Mouse (Mus musculus): ENCODE data around the gene Mtf1. TPM values are rescaled to one million over a fixed set of nuclear protein-coding genes. Genes with fewer than 3 reads are reported as not detected.

The Mtf1 gene
- 8.3 TPM for polyA plus RNA-seq (2021)

- in situ Hi-C loops (cut with MboI; ENCODE audit: low pct_unique_long_range_greater_than_20kb) = no loop called here
- no peaks in the 10 kb centered on the region for H3K27me3 ChIP-seq
- peak; percentile 77 for ATAC-seq
- ChIA-PET CTCF (interaction anchor here (0.7 to 1.4 kb wide), 4 partner anchors 9 to 70 kb away, joined by 3 to 7 read pairs (median 3); no protein-coding TSS in a partner anchor), POLR2A (interaction anchor here (0.6 to 1.0 kb wide), 2 partner anchors 48 to 129 kb away, joined by 3 to 6 read pairs; partner anchors contain the start of gene Yrdc)
- TF ChIP-seq CTCF (IDR thresholded peaks at IDR 0.05) = no peak
- no peak for DNase-seq (ENCODE audit: low read depth, low spot score)
Measured at GRCm38 (mm10) chr4:124801552-124802308, at the start of gene Mtf1. Gene Mtf1, plus strand, starts transcription at chr4:124802104.

GRCm38 (mm10) chr4:124752281-124753199, 49.4 kb upstream of the Mtf1 start:
- POLR2A ChIA-PET = no interaction called here
- CTCF ChIA-PET = no interaction called here
- TF ChIP-seq CTCF (IDR thresholded peaks at IDR 0.05) = no peak
- DNase-seq (ENCODE audit: low read depth, low spot score) (no peak), ATAC-seq (no peak)
- in situ Hi-C loops (cut with MboI; ENCODE audit: low pct_unique_long_range_greater_than_20kb) = no loop called here
- no peaks in the 10 kb centered on the region for H3K27me3 ChIP-seq

GRCm38 (mm10) chr4:124755526-124755925, 46.4 kb upstream of the Mtf1 start:
- ATAC-seq = no peak
- POLR2A ChIA-PET = no interaction called here
- TF ChIP-seq CTCF (IDR thresholded peaks at IDR 0.05) = no peak
- CTCF ChIA-PET = interaction anchor here (1.2 kb wide), 1 partner anchor 10 kb away, joined by 3 read pairs; no protein-coding TSS in a partner anchor
- no peaks in the 10 kb centered on the region for H3K27me3 ChIP-seq
- no peak for DNase-seq (ENCODE audit: low read depth, low spot score)
- in situ Hi-C loops (cut with MboI; ENCODE audit: low pct_unique_long_range_greater_than_20kb) = no loop called here

- no peaks in the 10 kb centered on the region for H3K27me3 ChIP-seq
- no peak for DNase-seq (ENCODE audit: low read depth, low spot score)
- TF ChIP-seq CTCF (IDR thresholded peaks at IDR 0.05) = no peak
- POLR2A ChIA-PET = no interaction called here
- CTCF ChIA-PET = interaction anchor here (1.1 kb wide), 1 partner anchor 19 kb away, joined by 3 read pairs; no protein-coding TSS in a partner anchor
- ATAC-seq = no peak
- in situ Hi-C loops (cut with MboI; ENCODE audit: low pct_unique_long_range_greater_than_20kb) = no loop called here
Measured at GRCm38 (mm10) chr4:124759305-124759811, 42.5 kb upstream of the Mtf1 start.

GRCm38 (mm10) chr4:124761201-124761600, 40.7 kb upstream of the Mtf1 start:
- DNase-seq (ENCODE audit: low read depth, low spot score) (no peak), ATAC-seq (no peak)
- POLR2A ChIA-PET = no interaction called here
- no peak for TF ChIP-seq CTCF (IDR thresholded peaks at IDR 0.05)
- in situ Hi-C loops (cut with MboI; ENCODE audit: low pct_unique_long_range_greater_than_20kb) = no loop called here
- no peaks in the 10 kb centered on the region for H3K27me3 ChIP-seq
- CTCF ChIA-PET = no interaction called here

GRCm38 (mm10) chr4:124762858-124763452, 38.9 kb upstream of the Mtf1 start:
- H3K27me3 ChIP-seq = no peaks in the 10 kb centered on the region
- TF ChIP-seq CTCF (IDR thresholded peaks at IDR 0.05) = no peak
- in situ Hi-C loops (cut with MboI; ENCODE audit: low pct_unique_long_range_greater_than_20kb) = no loop called here
- ATAC-seq (no peak), DNase-seq (ENCODE audit: low read depth, low spot score) (no peak)
- ChIA-PET CTCF (no interaction called here), POLR2A (no interaction called here)

- in situ Hi-C loops (cut with MboI; ENCODE audit: low pct_unique_long_range_greater_than_20kb) = no loop called here
- TF ChIP-seq CTCF (IDR thresholded peaks at IDR 0.05) = no peak
- CTCF ChIA-PET = interaction anchor here (1.3 kb wide), 1 partner anchor 11 kb away, joined by 3 read pairs; no protein-coding TSS in a partner anchor
- DNase-seq (ENCODE audit: low read depth, low spot score) = no peak
- POLR2A ChIA-PET = no interaction called here
- no peak for ATAC-seq
- no peaks in the 10 kb centered on the region for H3K27me3 ChIP-seq
Measured at GRCm38 (mm10) chr4:124765802-124766565, 35.9 kb upstream of the Mtf1 start.

- ChIA-PET CTCF (interaction anchor here (1.3 kb wide), 1 partner anchor 9 kb away, joined by 3 read pairs; no protein-coding TSS in a partner anchor), POLR2A (no interaction called here)
- ATAC-seq (no peak), DNase-seq (ENCODE audit: low read depth, low spot score) (no peak)
- no peaks in the 10 kb centered on the region for H3K27me3 ChIP-seq
- in situ Hi-C loops (cut with MboI; ENCODE audit: low pct_unique_long_range_greater_than_20kb) = no loop called here
- TF ChIP-seq CTCF (IDR thresholded peaks at IDR 0.05) = no peak
Measured at GRCm38 (mm10) chr4:124766566-124766940, 35.4 kb upstream of the Mtf1 start.

GRCm38 (mm10) chr4:124768963-124769591, 32.8 kb upstream of the Mtf1 start:
- POLR2A ChIA-PET = interaction anchor here (0.9 kb wide), 1 partner anchor 18 kb away, joined by 3 read pairs; no protein-coding TSS in a partner anchor
- H3K27me3 ChIP-seq = no peaks in the 10 kb centered on the region
- ATAC-seq (no peak), DNase-seq (ENCODE audit: low read depth, low spot score) (no peak)
- CTCF ChIA-PET = no interaction called here
- in situ Hi-C loops (cut with MboI; ENCODE audit: low pct_unique_long_range_greater_than_20kb) = no loop called here
- TF ChIP-seq CTCF (IDR thresholded peaks at IDR 0.05) = no peak
